Mouse (Mus musculus): ENCODE data around the gene Gprc5a.

DNA sequence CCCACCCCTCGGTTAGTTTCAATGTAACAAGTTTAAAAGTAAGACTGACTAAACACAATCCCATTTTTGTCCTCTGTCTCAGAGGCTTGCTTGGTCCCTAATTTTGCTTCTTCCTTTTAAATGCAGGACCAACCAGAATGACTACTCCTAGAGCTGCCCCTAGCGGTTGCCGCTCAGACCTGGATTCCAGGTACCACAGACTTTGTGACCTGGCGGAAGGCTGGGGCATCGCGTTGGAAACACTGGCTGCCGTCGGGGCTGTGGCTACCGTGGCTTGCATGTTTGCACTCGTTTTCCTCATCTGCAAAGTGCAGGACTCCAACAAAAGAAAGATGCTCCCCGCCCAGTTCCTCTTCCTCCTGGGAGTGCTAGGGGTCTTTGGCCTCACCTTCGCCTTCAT is 13.0 kb downstream of the Gprc5a start:
- TF ChIP-seq SMC3 (IDR thresholded peaks at IDR 0.05; ENCODE audit: low read depth, low read length) (no peak), MAZ (IDR thresholded peaks at IDR 0.05; ENCODE audit: low read depth, low read length) (no peak), CTCF (conservative IDR thresholded peaks at IDR 0.05 in 1 of 2, IDR thresholded peaks at IDR 0.05 in 1 of 2; ENCODE audit: low read depth in 2 of 2, low read length in 2 of 2) (no peak), POLR2A (IDR thresholded peaks at IDR 0.05; ENCODE audit: low read depth, low read length) (no peak), MXI1 (IDR thresholded peaks at IDR 0.05; ENCODE audit: low read depth, low read length) (no peak), SIN3A (IDR thresholded peaks at IDR 0.05; ENCODE audit: low read length) (no peak), ZC3H11A (IDR thresholded peaks at IDR 0.05; ENCODE audit: low read depth, low read length) (no peak), GABPA (IDR thresholded peaks at IDR 0.05; ENCODE audit: insufficient replicate concordance, low read depth, low read length) (no peak), KAT2A (IDR thresholded peaks at IDR 0.05; ENCODE audit: insufficient replicate concordance, low read length) (no peak), NRF1 (IDR thresholded peaks at IDR 0.05; ENCODE audit: low read depth, low read length) (no peak), IRF4 (IDR thresholded peaks at IDR 0.05; ENCODE audit: low read depth, low read length) (no peak), MEF2A (IDR thresholded peaks at IDR 0.05; ENCODE audit: borderline replicate concordance, low read depth, low read length) (no peak)
